ENCODE assay signal across 9 mouse cellular contexts in the genomic region with DNA sequence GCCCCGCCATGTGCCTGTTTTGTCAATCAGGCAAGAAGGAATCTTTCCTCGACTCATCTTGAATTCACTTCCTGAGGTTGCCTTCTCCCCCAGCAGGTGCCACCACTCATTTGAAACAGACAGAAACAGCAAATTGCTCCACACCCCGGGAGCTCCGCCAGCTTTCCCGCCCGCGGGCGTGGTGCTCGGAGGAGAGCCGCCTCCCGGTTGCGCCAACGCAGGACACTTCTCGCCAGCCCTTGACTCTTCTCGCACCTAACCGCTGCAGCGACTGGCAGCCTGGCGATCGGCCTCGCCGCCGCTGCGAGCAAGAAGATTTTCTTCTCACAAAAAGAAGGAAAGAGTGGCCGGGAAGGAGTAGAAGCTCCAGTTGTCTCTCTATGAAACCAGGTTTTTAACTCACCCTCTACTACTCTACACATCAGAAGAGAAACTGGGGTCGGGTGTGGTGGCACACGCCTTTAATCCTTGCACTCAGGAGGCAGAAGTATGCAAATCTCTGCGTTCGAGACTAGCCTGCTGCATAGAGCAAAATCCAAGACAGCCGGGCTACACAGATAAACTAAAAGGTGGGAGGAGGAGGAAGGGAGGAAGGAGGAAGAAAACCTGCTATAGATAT. TPM values are rescaled to one million over a fixed set of nuclear protein-coding genes. Genes with fewer than 3 reads are reported as not detected.
DNase-seq lines count a peak whose midpoint lies in the region; ATAC-seq lines count a peak whose summit lies in the region.
"Had no signal": no experiment of that assay in that cellular context is flagged by ENCODE, and none has a peak within 500 bp of the region (broad histone marks: within the 10 kb centered on the region; RNA-seq: fewer than 3 reads in every experiment).

No protein-coding gene starts in this region.

- ATAC-seq in activated CD4-positive, CD25-positive, alpha-beta regulatory T cell, adult 4 months = no peak

- DNase-seq in layer of hippocampus, adult 11-12 months (ENCODE audit: low spot score) = peak; percentile 52
- DNase-seq in layer of hippocampus, adult 9-10 months (ENCODE audit: low spot score) = no peak
- peak; percentile 44 to 45 for DNase-seq in frontal cortex, postnatal 10 days (ENCODE audit: low spot score in 2 of 2)
- peak; percentile 80 for DNase-seq in heart, postnatal 4 days
- DNase-seq in layer of hippocampus, adult 8-10 months (ENCODE audit: low spot score in 2 of 2) = peak; percentile 45 to 60
- peak; percentile 84 for DNase-seq in lung, postnatal 10 days
- DNase-seq in right cerebral cortex, adult 2 months (ENCODE audit: low spot score in 2 of 2) = peak; percentile 77 to 78

RNA-seq across cellular contexts. Expression of a gene that starts 2.8 kb away (rescaled TPM):
- 10 to 100 TPM; 36.1 to 38.8 TPM for total RNA-seq in heart, postnatal 4 days (2021)
- 10 to 100 TPM; 49.5 to 64.5 (median 55.7) TPM for total RNA-seq in layer of hippocampus, adult 8-10 months (2022)
- polyA plus RNA-seq in activated CD4-positive, CD25-positive, alpha-beta regulatory T cell, adult 4 months (2017; shearing (Covaris generic)) = not detected
- polyA plus RNA-seq: macrophage had no signal
